Mouse (Mus musculus): Measurements from ENCODE around the gene Rs1.

DNA sequence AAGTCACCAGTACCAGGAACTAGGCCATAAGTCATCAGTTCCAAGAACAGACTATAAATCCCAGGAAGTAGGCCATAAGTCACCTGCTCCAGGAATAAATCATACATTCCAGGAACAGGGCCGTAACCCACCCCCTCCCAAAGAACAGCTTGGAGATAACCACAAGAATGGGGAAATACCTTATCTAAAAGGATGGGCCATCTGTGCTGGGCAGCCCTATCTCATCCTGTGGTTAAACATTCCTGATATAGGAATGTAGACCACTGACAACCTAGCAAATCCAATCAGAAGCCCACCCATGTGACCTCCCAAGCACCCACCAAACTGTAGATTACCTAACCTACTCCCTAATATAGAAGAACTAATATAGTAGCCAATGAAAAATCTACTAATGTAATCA is 22.4 kb upstream of the Rs1 start:
- TF ChIP-seq CTCF (IDR thresholded peaks at IDR 0.05; ENCODE audit: low read depth) (no peak), EP300 (IDR thresholded peaks at IDR 0.05; ENCODE audit: low read depth) (no peak)
